Mouse (Mus musculus) forebrain, embryonic 15.5 days (tissue): ENCODE measurements around the gene F12. TPM values are rescaled to one million over a fixed set of nuclear protein-coding genes. Genes with fewer than 3 reads are reported as not detected.

ENCODE experiments used
- ATAC-seq: fragments of 200-750 bp; cut with Nextera tagmentation; replicated peaks from 2 replicates; pipeline ENCODE4 v1.8.0; 2017; ENCODE audit warnings: mild to moderate bottlenecking, moderate TSS enrichment, moderate library complexity
- H3K27ac ChIP-seq: fragments of 300-500 bp; sonication (generic); replicated peaks from 2 replicates; pipeline ENCODE4 v1.5.1; 2015; ENCODE audit warnings: mild to moderate bottlenecking, inconsistent platforms
- H3K27me3 ChIP-seq: fragments of 300-500 bp; sonication (generic); 2 replicates; pipeline ENCODE4 v1.6.1; 2015; ENCODE audit warnings: inconsistent platforms
- H3K36me3 ChIP-seq: fragments of 300-500 bp; sonication (generic); 2 replicates; pipeline ENCODE4 v1.6.1; 2015; ENCODE audit warnings: mild to moderate bottlenecking, inconsistent platforms
- H3K4me1 ChIP-seq: fragments of 300-500 bp; sonication (generic); 2 replicates; pipeline ENCODE4 v1.6.1; 2015; ENCODE audit warnings: inconsistent platforms
- H3K4me2 ChIP-seq: fragments of 300-500 bp; sonication (generic); replicated peaks from 2 replicates; pipeline ENCODE4 v1.6.1; 2015; ENCODE audit warnings: mild to moderate bottlenecking, inconsistent platforms
- H3K4me3 ChIP-seq: fragments of 300-500 bp; sonication (generic); 2 replicates; pipeline ENCODE4 v1.5.1; 2015; ENCODE audit warnings: mild to moderate bottlenecking, inconsistent platforms
- H3K9ac ChIP-seq: fragments of 300-500 bp; sonication (generic); replicated peaks from 2 replicates; pipeline ENCODE4 v1.6.1; 2015; ENCODE audit warnings: mild to moderate bottlenecking, inconsistent platforms
- H3K9me3 ChIP-seq: fragments of 300-500 bp; sonication (generic); 2 replicates; pipeline ENCODE4 v1.6.1; 2016; ENCODE audit warnings: inconsistent platforms
- WGBS: fragments of 180-500 bp; shearing (Covaris S2); methylation state at CpG from one replicate; pipeline ENCODE4 v1.1.7; 2015; ENCODE audit warnings: mixed read lengths; 5-methylcytosine and 5-hydroxymethylcytosine counted together
- polyA plus RNA-seq: library from polyadenylated mRNA; unstranded; fragments of >200 nt; fragmentation: Nextera tagmentation; extraction: Ambion mirVana; gene quantifications from 2 replicates; pipeline ENCODE4 v1.2.1, GENCODE M21; 2015

The F12 gene
- polyA plus RNA-seq, 1 experiment from 2014 or later, result not detected

DNA sequence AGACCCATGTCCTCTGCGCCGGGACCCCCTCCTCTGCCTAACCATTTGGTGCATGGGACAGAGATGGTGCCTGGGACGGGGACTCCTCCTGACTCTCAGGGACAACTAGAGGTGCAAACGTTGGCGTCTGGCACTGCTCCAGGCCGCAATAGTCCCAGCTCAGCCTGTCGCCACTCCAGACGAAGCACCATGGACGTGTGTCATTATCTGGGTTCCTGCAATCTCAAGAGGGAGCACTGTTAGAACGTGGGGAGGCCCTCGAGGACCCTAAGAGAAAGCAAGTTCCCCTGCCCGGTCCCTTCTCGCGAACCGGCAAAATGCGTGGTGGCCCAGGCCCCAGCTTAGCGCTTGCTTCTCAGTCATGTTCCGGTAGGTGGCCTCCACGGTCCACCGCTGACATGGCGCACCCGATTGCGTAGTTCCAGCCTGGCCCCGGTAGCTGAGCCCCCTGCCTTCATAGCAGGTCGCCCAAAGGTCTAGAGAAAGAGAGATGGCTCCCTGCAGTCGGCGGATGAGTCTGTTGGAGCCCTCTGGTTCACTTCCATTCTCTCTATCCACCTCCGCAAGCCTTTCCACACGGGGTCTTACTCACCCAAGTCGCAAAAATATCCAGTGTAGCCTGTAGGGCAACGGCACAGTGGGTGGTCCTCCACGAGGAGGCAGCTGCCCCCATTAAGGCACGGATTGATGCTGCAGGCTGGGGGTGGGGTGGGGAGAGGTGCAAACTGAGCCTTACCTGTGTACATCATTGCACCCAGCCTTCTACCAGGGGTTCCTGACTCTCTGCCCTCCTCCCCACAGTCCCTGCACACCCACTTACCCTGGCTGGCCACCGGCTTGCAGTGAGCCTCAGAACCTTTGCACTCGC, 5.4 kb downstream of the F12 start:
- H3K4me2 ChIP-seq, result peak overlapping the region; percentile 41
- no peaks in the 10 kb centered on the region for H3K36me3 ChIP-seq
- peak overlapping the region; percentile 27 for H3K4me3 ChIP-seq
- 14% methylated on average over 35 of the region's 35 CpGs for WGBS
- H3K27ac ChIP-seq, result no peak overlapping the region
- ATAC-seq, result peak; percentile 73
- peaks cover 34% of the 10 kb centered on the region for H3K27me3 ChIP-seq
- H3K9me3 ChIP-seq, result no peaks in the 10 kb centered on the region
- H3K4me1 ChIP-seq, result peaks cover 22% of the 10 kb centered on the region
- peak overlapping the region; percentile 26 for H3K9ac ChIP-seq

DNA sequence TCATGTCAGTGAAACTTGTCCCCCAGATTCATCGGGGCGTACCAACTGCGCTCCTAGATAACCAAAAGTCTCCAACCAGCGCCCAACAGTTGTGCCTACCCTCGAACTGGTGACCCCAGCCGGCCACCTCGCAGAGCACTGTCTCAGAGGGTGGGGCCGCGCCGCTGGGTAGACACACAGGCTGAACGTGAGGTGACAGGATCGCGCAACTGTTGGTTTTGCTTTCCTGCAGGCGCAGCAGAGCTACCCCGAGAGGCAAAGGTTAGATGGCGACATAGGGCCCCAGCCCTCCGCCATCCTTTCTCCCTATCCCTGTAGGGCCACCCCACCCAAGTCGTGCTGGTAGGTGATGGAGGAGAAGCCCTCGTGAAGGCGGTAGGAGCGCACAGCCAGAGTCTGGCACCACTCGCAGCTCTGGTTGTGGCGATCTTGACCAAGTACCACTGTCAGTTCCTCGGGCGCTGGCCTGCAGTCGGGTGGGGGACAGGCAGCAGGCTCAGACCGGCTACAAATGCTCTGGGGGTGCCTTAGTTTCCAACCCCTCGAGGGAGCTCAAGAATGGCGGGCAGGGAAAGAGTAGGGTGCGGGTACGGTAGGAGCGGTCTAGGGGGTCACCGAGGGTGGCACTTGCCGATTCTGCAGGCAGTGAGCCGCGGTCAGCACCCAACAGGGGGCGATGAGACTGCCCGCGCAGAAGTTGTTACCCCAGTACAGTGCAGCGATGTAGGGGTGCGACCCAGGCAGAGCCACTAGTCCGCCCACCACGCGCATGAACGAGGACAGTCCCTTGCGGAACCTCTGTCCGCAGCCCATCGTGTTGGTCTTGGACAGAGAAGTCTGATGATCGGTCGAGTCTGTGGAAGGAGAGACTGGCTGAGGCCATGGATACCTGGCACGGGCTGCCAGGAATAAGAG, 6.3 kb downstream of the F12 start:
- Histone ChIP-seq H3K4me2 (peak overlapping the region; percentile 41), H3K27me3 (peaks cover 34% of the 10 kb centered on the region), H3K27ac (no peak overlapping the region), H3K36me3 (no peaks in the 10 kb centered on the region), H3K4me3 (no peak overlapping the region), H3K4me1 (peaks cover 22% of the 10 kb centered on the region), H3K9me3 (no peaks in the 10 kb centered on the region), H3K9ac (no peak overlapping the region)
- peak; percentile 47 for ATAC-seq
- 32% methylated on average over 51 of the region's 51 CpGs for WGBS

- H3K9me3 ChIP-seq, result no peaks in the 10 kb centered on the region
- H3K27me3 ChIP-seq, result peaks cover 34% of the 10 kb centered on the region
- H3K4me1 ChIP-seq, result peaks cover 30% of the 10 kb centered on the region
- H3K27ac ChIP-seq, result no peak overlapping the region
- no peak for ATAC-seq
- H3K36me3 ChIP-seq, result no peaks in the 10 kb centered on the region
- H3K9ac ChIP-seq, result no peak overlapping the region
- no peak overlapping the region for H3K4me2 ChIP-seq
- WGBS, result 88% methylated on average over 5 of the region's 5 CpGs
- H3K4me3 ChIP-seq, result no peak overlapping the region
Observed at GRCm38 (mm10) chr13:55419142-55419541, 7.5 kb downstream of the F12 start.

DNA sequence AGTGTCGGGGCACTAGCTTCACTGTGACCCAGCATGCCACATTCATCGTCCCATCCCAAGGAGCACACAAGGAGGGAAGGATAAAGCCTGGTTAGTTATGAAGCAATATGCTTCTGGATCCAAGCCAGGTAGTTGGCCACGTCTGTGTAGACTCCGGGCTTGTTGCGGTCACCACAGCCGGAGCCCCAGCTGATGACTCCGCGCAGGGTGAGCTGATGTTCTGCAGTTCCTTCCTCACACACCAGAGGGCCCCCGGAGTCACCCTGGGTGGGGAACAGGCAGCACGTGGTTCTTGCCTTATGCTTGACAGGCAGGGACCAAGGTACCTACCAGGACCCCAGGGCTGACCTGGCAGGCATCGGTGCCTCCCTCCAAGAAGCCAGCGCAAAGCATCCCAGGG, 8.6 kb downstream of the F12 start:
- 11% methylated on average over 12 of the region's 12 CpGs for WGBS
- peak; percentile 49 for ATAC-seq
- Histone ChIP-seq H3K27ac (no peak overlapping the region), H3K36me3 (no peaks in the 10 kb centered on the region), H3K27me3 (peaks cover 34% of the 10 kb centered on the region), H3K9me3 (no peaks in the 10 kb centered on the region), H3K4me2 (peak overlapping the region; percentile 33), H3K4me1 (peaks cover 30% of the 10 kb centered on the region), H3K4me3 (peak overlapping the region; percentile 14), H3K9ac (peak overlapping the region; percentile 18; the same call in 1 of the 2 replicates)

GRCm38 (mm10) chr13:55414743-55415380, 11.7 kb downstream of the F12 start, which contains the start of gene Pfn3:
Gene Pfn3, minus strand, starts transcription at chr13:55415232.
- H3K4me3 ChIP-seq, result peak within 1 kb of the TSS; percentile 39
- no peaks in the 10 kb centered on the region for H3K36me3 ChIP-seq
- 7% methylated on average over 41 of the region's 41 CpGs for WGBS
- peak within 1 kb of the TSS; percentile 53 for H3K4me2 ChIP-seq
- peaks cover 14% of the 10 kb centered on the region for H3K4me1 ChIP-seq
- no peak within 1 kb of the TSS for H3K27ac ChIP-seq
- ATAC-seq, result peak; percentile 70
- peaks cover 10% of the 10 kb centered on the region for H3K27me3 ChIP-seq
- peak within 1 kb of the TSS; percentile 44 for H3K9ac ChIP-seq
- H3K9me3 ChIP-seq, result no peaks in the 10 kb centered on the region

- Histone ChIP-seq H3K27me3 (peaks cover under 1% of the 10 kb centered on the region; the same call in 1 of the 2 replicates), H3K4me1 (peaks cover 14% of the 10 kb centered on the region), H3K27ac (no peak overlapping the region), H3K4me2 (no peak overlapping the region), H3K36me3 (no peaks in the 10 kb centered on the region), H3K9ac (no peak overlapping the region), H3K4me3 (no peak overlapping the region), H3K9me3 (no peaks in the 10 kb centered on the region)
- WGBS, result 82% methylated on average over 12 of the region's 12 CpGs
- no peak for ATAC-seq
Observed at GRCm38 (mm10) chr13:55413333-55413732, 13.3 kb downstream of the F12 start.

- no peak overlapping the region for H3K4me3 ChIP-seq
- WGBS, result 83% methylated on average over 13 of the region's 13 CpGs
- ATAC-seq, result no peak
- no peak overlapping the region for H3K27ac ChIP-seq
- H3K4me2 ChIP-seq, result no peak overlapping the region
- H3K27me3 ChIP-seq, result no peaks in the 10 kb centered on the region
- no peak overlapping the region for H3K9ac ChIP-seq
- H3K9me3 ChIP-seq, result no peaks in the 10 kb centered on the region
- H3K4me1 ChIP-seq, result peaks cover 8% of the 10 kb centered on the region
- H3K36me3 ChIP-seq, result no peaks in the 10 kb centered on the region
Observed at GRCm38 (mm10) chr13:55412643-55413307, 13.8 kb downstream of the F12 start.

GRCm38 (mm10) chr13:55411826-55412225, 14.8 kb downstream of the F12 start:
- H3K9ac ChIP-seq, result no peak overlapping the region
- no peak overlapping the region for H3K4me3 ChIP-seq
- H3K4me1 ChIP-seq, result peaks cover 8% of the 10 kb centered on the region
- H3K4me2 ChIP-seq, result no peak overlapping the region
- WGBS, result 79% methylated on average over 7 of the region's 7 CpGs
- no peaks in the 10 kb centered on the region for H3K36me3 ChIP-seq
- no peak for ATAC-seq
- H3K9me3 ChIP-seq, result no peaks in the 10 kb centered on the region
- H3K27me3 ChIP-seq, result no peaks in the 10 kb centered on the region
- H3K27ac ChIP-seq, result no peak overlapping the region

DNA sequence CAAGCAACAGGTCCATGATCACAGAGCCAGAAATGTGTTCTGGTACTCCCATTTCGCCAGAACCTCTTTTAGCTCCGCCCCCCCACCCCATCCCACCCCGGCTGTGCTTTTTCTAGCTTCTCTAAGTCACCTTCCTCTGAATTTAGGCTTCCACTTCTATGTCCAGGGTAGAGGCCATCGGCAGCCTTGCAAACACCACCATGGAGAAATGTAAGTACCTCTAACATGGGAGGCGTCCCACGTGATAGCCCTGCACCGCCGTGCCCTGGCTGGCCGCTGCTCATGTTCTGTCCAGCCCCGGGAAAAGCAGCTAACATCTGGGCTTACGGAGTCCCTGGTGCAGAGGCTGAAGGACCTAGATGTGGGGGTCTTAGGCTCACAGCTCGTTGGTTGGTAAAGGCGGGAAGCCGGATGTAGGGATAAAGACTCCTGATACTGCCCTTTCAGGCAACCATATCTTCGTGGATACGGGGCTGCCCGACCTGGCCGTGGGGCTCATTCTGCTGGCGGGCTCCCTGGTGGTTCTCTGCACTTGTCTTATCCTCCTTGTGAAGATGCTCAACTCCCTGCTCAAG, 18.0 kb downstream of the F12 start:
- H3K27me3 ChIP-seq, result no peaks in the 10 kb centered on the region
- 88% methylated on average over 19 of the region's 19 CpGs for WGBS
- H3K4me1 ChIP-seq, result peaks cover 15% of the 10 kb centered on the region
- H3K4me3 ChIP-seq, result no peak overlapping the region
- no peak overlapping the region for H3K27ac ChIP-seq
- ATAC-seq, result no peak
- no peak overlapping the region for H3K9ac ChIP-seq
- no peaks in the 10 kb centered on the region for H3K9me3 ChIP-seq
- H3K36me3 ChIP-seq, result no peaks in the 10 kb centered on the region
- H3K4me2 ChIP-seq, result no peak overlapping the region

- no peak overlapping the region for H3K9ac ChIP-seq
- peaks cover 18% of the 10 kb centered on the region for H3K4me1 ChIP-seq
- H3K27me3 ChIP-seq, result no peaks in the 10 kb centered on the region
- no peak for ATAC-seq
- H3K36me3 ChIP-seq, result no peaks in the 10 kb centered on the region
- no peak overlapping the region for H3K27ac ChIP-seq
- no peaks in the 10 kb centered on the region for H3K9me3 ChIP-seq
- no peak overlapping the region for H3K4me2 ChIP-seq
- WGBS, result 88% methylated on average over 4 of the region's 4 CpGs
- H3K4me3 ChIP-seq, result no peak overlapping the region
Observed at GRCm38 (mm10) chr13:55407341-55407740, 19.3 kb downstream of the F12 start.

GRCm38 (mm10) chr13:55405783-55406390, 20.7 kb downstream of the F12 start:
- 52% methylated on average over 13 of the region's 13 CpGs for WGBS
- H3K4me2 ChIP-seq, result 0 out of 2 replicates have a peak overlapping the region, but pooled peaks have one; percentile 9
- no peaks in the 10 kb centered on the region for H3K27me3 ChIP-seq

More at GRCm38 (mm10) chr13:55405783-55406390, 20.7 kb downstream of the F12 start:
- H3K9ac ChIP-seq, result 0 out of 2 replicates have a peak overlapping the region, but pooled peaks have one; percentile 2
- no peaks in the 10 kb centered on the region for H3K9me3 ChIP-seq
- no peak overlapping the region for H3K4me3 ChIP-seq
- H3K27ac ChIP-seq, result peak overlapping the region; percentile 71
- H3K36me3 ChIP-seq, result no peaks in the 10 kb centered on the region
- H3K4me1 ChIP-seq, result peaks cover 18% of the 10 kb centered on the region
- peak; percentile 75 for ATAC-seq
